Mouse (Mus musculus): Measurements from ENCODE around the gene Vmn1r194.
"Not testable (repeated sequence)": the region's sequence is repeated elsewhere in the genome, so short reads cannot be mapped to it uniquely, and the experiment has no call there.

Gene Vmn1r194

GRCm38 (mm10) chr13:22243915-22244314, at the start of gene Vmn1r194:
Gene Vmn1r194 (plus strand): TSS chr13:22244215.
- no peak for DNase-seq (ENCODE audit: low spot score)

- not testable (repeated sequence) for DNase-seq (ENCODE audit: low spot score)
Observed at GRCm38 (mm10) chr13:22223060-22223459, 21.0 kb upstream of the Vmn1r194 start, which contains the start of gene Vmn1r193. Gene Vmn1r193 (minus strand): TSS chr13:22223160.

- DNase-seq (ENCODE audit: low spot score) = not testable (repeated sequence)
Observed at GRCm38 (mm10) chr13:22270222-22270621, 26.2 kb downstream of the Vmn1r194 start, which contains the start of gene Vmn1r195. Gene Vmn1r195 (plus strand): TSS chr13:22270522.

- DNase-seq (ENCODE audit: low spot score) = no peak
Observed at GRCm38 (mm10) chr13:22271721-22272120, 27.7 kb downstream of the Vmn1r194 start.

- DNase-seq (ENCODE audit: low spot score) = no peak
Observed at GRCm38 (mm10) chr13:22284578-22284977, 40.6 kb downstream of the Vmn1r194 start.

GRCm38 (mm10) chr13:22289620-22290019, 45.6 kb downstream of the Vmn1r194 start, which contains the start of gene Vmn1r196:
Gene Vmn1r196 (plus strand): TSS chr13:22289920.
- DNase-seq (ENCODE audit: low spot score) = no peak

Data from ovary, adult 18-20 months (tissue).